Mouse (Mus musculus): ENCODE data around the gene Gm17019. TPM values are rescaled to one million over a fixed set of nuclear protein-coding genes. Genes with fewer than 3 reads are reported as not detected.
"Not testable (repeated sequence)": the region's sequence is repeated elsewhere in the genome, so short reads cannot be mapped to it uniquely, and the experiment has no call there.

Gene Gm17019
- polyA plus RNA-seq, 1 experiment: not detected

DNA sequence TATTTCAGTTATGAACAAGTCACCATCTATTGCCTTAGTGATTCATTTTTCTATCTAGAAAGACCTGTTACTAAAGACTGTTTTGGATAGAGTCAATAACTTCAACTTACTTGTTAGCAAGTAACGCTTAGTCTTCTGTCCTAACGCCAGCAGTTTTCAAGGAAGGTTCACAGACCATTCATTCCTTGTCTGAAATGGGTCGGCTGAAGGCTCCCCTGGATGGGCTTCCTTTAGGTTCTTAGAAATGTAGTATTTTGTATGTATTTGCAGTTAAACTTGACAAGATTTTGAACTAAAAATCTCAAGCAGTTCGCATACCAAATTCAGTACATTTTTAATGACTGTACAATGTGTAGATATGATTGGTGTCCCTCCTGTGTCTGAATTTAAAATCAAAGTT lies 35.2 kb downstream of the Gm17019 start:
- H3K9me3 ChIP-seq (replicated peaks; ENCODE audit: control insufficient read depth, insufficient read depth, low read length, poor library complexity, severe bottlenecking): peaks cover 12% of the 10 kb centered on the region
- not testable (repeated sequence) for H3K27me3 ChIP-seq (ENCODE audit: control insufficient read depth, insufficient read depth, low read length, poor library complexity, severe bottlenecking); H3K36me3 ChIP-seq (ENCODE audit: control insufficient read depth, insufficient read depth, low read length, poor library complexity, severe bottlenecking)

DNA sequence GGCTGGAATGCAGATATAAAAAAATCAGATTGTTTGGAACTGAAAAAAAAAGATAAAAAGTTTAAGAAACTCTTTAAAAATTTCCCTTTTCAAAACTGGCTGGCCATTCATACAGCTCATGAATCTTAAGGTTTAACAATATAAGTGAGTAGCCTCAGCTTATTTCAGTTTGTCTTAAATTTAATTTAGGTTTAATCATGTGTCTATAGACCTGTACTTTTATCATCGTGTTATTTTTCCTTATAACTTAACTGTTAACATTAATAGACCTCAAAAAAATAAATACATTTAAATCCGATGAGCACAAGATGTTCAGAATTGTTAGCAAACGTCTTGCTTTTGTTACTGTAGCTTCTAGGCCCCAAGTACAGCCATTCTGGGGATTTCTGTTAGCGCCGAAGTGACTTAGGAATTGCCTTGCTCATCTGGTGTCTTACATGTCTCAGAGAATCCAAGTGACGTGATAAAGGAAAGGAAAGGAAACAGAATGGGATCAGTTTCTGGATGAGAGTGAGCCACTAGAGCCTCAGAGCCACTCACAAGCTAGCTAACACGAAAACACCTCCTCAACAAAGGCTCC lies 36.0 kb downstream of the Gm17019 start:
- not testable (repeated sequence) for H3K4me1 ChIP-seq (ENCODE audit: control insufficient read depth, insufficient read depth, low read length)

More for the DNA sequence above, 35.2 kb downstream of the Gm17019 start:
- not testable (repeated sequence) for H3K4me1 ChIP-seq (ENCODE audit: control insufficient read depth, insufficient read depth, low read length); H3K27ac ChIP-seq (ENCODE audit: insufficient read depth, low read length); H3K9ac ChIP-seq (ENCODE audit: low read depth, poor library complexity, severe bottlenecking); H3K4me3 ChIP-seq (ENCODE audit: low read depth, low read length)

DNA sequence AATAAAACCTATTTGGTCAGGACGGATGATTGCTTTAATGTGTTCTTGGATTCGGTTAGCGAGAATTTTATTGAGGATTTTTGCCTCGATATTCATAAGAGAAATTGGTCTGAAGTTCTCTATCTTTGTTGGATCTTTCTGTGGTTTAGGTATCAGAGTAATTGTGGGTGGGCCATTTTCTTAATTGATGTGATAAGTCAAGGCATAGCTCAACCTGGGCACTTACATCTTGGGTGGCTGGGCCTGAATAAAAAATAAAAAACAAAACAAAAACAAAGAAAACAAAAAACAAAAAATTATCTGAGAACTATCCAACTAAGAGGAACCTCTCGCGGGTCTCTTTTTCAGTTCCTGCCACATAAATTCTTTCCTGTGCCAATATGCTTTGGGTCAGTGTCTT lies 38.7 kb downstream of the Gm17019 start:
- not testable (repeated sequence) for H3K9ac ChIP-seq (ENCODE audit: low read depth, poor library complexity, severe bottlenecking); H3K4me3 ChIP-seq (ENCODE audit: low read depth, low read length); H3K27ac ChIP-seq (ENCODE audit: insufficient read depth, low read length); H3K36me3 ChIP-seq (ENCODE audit: control insufficient read depth, insufficient read depth, low read length, poor library complexity, severe bottlenecking); H3K27me3 ChIP-seq (ENCODE audit: control insufficient read depth, insufficient read depth, low read length, poor library complexity, severe bottlenecking); H3K4me1 ChIP-seq (ENCODE audit: control insufficient read depth, insufficient read depth, low read length); H3K9me3 ChIP-seq (replicated peaks; ENCODE audit: control insufficient read depth, insufficient read depth, low read length, poor library complexity, severe bottlenecking)

More for the DNA sequence above, 36.0 kb downstream of the Gm17019 start:
- H3K27ac ChIP-seq (ENCODE audit: insufficient read depth, low read length); H3K27me3 ChIP-seq (ENCODE audit: control insufficient read depth, insufficient read depth, low read length, poor library complexity, severe bottlenecking); H3K4me3 ChIP-seq (ENCODE audit: low read depth, low read length); H3K9ac ChIP-seq (ENCODE audit: low read depth, poor library complexity, severe bottlenecking); H3K36me3 ChIP-seq (ENCODE audit: control insufficient read depth, insufficient read depth, low read length, poor library complexity, severe bottlenecking): not testable (repeated sequence)
- H3K9me3 ChIP-seq (replicated peaks; ENCODE audit: control insufficient read depth, insufficient read depth, low read length, poor library complexity, severe bottlenecking): peaks cover 10% of the 10 kb centered on the region

DNA sequence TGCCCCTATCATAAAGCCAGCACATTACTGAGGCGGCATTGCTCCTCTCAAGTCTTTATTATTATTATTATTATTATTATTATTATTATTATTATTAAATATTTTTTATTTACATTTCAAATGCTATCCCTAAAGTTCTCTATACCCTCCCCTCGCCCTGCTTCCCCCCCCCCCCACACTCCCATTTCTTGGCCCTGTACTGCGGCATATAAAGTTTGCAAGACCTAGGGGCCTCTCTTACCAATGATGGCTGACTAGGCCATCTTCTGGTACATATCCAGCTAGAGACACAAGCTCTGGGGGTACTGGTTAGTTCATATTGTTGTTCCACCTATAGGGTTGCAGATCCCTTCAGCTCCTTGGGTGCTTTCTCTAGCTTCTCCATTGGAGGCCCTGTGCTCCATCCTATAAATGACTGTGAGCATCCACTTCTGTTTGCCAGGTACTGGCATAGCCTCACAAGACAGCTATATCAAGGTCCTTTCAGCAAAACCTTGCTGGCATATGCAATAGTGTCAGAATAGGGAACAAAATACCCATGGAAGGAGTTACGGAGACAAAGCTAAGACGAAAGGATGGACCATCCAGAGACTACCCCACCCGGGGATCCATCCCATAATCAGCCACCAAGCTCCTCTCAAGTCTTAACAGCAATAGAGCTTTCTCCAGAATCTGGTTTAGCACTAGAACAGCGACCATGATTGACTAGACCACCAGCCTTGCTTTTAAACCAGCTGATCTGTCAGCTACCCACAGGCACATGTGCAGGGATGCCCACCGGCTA lies 42.2 kb downstream of the Gm17019 start:
- H3K4me1 ChIP-seq (ENCODE audit: control insufficient read depth, insufficient read depth, low read length); H3K27me3 ChIP-seq (ENCODE audit: control insufficient read depth, insufficient read depth, low read length, poor library complexity, severe bottlenecking); H3K27ac ChIP-seq (ENCODE audit: insufficient read depth, low read length); H3K36me3 ChIP-seq (ENCODE audit: control insufficient read depth, insufficient read depth, low read length, poor library complexity, severe bottlenecking); H3K9ac ChIP-seq (ENCODE audit: low read depth, poor library complexity, severe bottlenecking); H3K9me3 ChIP-seq (replicated peaks; ENCODE audit: control insufficient read depth, insufficient read depth, low read length, poor library complexity, severe bottlenecking); H3K4me3 ChIP-seq (ENCODE audit: low read depth, low read length): not testable (repeated sequence)

DNA sequence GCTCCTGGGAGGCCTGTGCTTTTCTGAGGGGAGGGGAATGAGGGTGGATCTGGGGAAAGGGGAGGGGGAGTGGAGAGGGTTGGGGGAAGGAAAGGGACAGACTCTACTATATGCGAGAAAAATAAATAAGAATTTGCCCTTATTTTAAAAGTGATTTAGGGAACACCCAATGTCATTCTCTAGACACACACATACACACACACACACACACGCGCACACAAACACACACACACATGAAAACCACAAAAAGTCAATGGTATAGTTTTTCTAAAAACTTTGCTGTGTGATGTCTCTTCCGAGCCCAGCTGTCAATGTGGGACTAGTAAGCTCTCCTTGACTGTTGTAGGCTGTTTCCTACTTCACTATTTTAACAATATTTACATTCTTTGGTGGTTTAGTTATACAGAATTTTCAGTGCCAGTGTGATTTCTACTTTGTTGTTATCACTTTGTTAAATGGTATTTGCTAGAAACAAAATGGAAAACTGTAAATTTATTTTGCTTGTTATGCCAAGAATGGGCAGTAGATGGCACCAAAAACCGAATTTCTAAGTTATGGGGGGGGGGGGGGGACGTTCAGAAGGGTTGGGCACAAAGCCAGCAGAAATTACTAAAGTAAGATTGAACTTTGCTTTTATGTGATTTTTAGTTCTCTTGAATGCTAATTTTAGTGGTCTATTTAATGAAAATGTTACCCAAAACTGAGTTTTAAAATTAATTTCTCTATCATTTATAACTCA lies 46.0 kb downstream of the Gm17019 start:
- H3K4me3 ChIP-seq (ENCODE audit: low read depth, low read length); H3K27me3 ChIP-seq (ENCODE audit: control insufficient read depth, insufficient read depth, low read length, poor library complexity, severe bottlenecking); H3K36me3 ChIP-seq (ENCODE audit: control insufficient read depth, insufficient read depth, low read length, poor library complexity, severe bottlenecking); H3K4me1 ChIP-seq (ENCODE audit: control insufficient read depth, insufficient read depth, low read length); H3K9me3 ChIP-seq (replicated peaks; ENCODE audit: control insufficient read depth, insufficient read depth, low read length, poor library complexity, severe bottlenecking); H3K9ac ChIP-seq (ENCODE audit: low read depth, poor library complexity, severe bottlenecking); H3K27ac ChIP-seq (ENCODE audit: insufficient read depth, low read length): not testable (repeated sequence)

Other genes with a start within 250 kb of the Gm17019 start
- gene Gm9758, start 118.1 kb downstream of the Gm17019 start, polyA plus RNA-seq (2011; ENCODE audit: insufficient read depth, insufficient read length, low read depth, missing spikeins): not detected in 2 replicates
- gene Speer4e, start 94.6 kb downstream of the Gm17019 start, polyA plus RNA-seq (2011; ENCODE audit: insufficient read depth, insufficient read length, low read depth, missing spikeins): not detected in 2 replicates
- gene Gm10354, start 54.1 kb downstream of the Gm17019 start, polyA plus RNA-seq (2011; ENCODE audit: insufficient read depth, insufficient read length, low read depth, missing spikeins): not detected in 2 replicates